Comparison of ENCODE assay signal across 8 mouse cellular contexts in the genomic region with DNA sequence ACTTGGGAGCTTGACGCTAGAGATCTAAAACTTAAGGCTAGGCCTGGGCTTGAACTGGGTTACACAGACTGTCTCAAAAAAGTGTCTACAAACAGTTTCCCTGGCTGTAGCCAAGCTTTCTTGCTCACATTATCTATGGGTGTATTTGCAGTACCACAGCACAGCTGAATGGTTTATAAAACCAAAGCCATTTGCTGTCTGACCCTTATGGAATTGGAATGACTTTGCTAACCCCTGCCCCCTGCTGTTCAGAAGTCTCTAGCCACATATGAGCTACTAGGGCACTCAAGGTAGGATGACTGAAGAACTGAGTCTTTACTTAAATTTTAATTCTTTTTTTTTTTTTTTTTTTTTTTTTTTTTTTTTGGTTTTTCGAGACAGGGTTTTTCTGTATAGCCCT. TPM values are rescaled to one million over a fixed set of nuclear protein-coding genes. Genes with fewer than 3 reads are reported as not detected.
DNase-seq lines count a peak whose midpoint lies in the region; ATAC-seq and TF ChIP-seq lines count a peak whose summit lies in the region.

No protein-coding gene starts in this region.

- H3K27me3 ChIP-seq in kidney, postnatal 0 days (ENCODE audit: insufficient read depth, low read length), result no peaks in the 10 kb centered on the region
- H3K27me3 ChIP-seq in kidney, embryonic 14.5 days (ENCODE audit: control insufficient read depth, insufficient read depth, low read length), result no peaks in the 10 kb centered on the region
- no peaks in the 10 kb centered on the region for H3K27me3 ChIP-seq in embryonic facial prominence, embryonic 11.5 days (ENCODE audit: control insufficient read depth, insufficient read depth, low read length)
- no peaks in the 10 kb centered on the region for H3K27me3 ChIP-seq in limb, embryonic 14.5 days (ENCODE audit: control insufficient read depth, insufficient read depth, low read length)
- no peaks in the 10 kb centered on the region for H3K27me3 ChIP-seq in splenic B cell, adult 2 months (ENCODE audit: control insufficient read depth, insufficient read depth, low read length, poor library complexity, severe bottlenecking)
- no peaks in the 10 kb centered on the region for H3K27me3 ChIP-seq in cerebellum, adult 2 months (ENCODE audit: control insufficient read depth, insufficient read depth, low read length)

- no peak for ATAC-seq in kidney, postnatal 0 days (replicated peaks; ENCODE audit: low FRiP score, low read depth)
- no peak for ATAC-seq in kidney, embryonic 14.5 days (ENCODE audit: low FRiP score, low TSS enrichment)
- ATAC-seq in embryonic facial prominence, embryonic 11.5 days (replicated peaks; ENCODE audit: insufficient number of reproducible peaks, low FRiP score, low TSS enrichment, low read depth), result no peak
- ATAC-seq in limb, embryonic 14.5 days (ENCODE audit: low FRiP score, low read depth), result no peak

- H3K4me3 ChIP-seq in kidney, postnatal 0 days (replicated peaks; ENCODE audit: low read depth, low read length), result no peak overlapping the region
- no peak overlapping the region for H3K4me3 ChIP-seq in kidney, embryonic 14.5 days (ENCODE audit: low read length)
- no peak overlapping the region for H3K4me3 ChIP-seq in embryonic facial prominence, embryonic 11.5 days (ENCODE audit: low read depth, low read length)
- no peak overlapping the region for H3K4me3 ChIP-seq in limb, embryonic 14.5 days (replicated peaks; ENCODE audit: low read length)
- H3K4me3 ChIP-seq in cerebellum, adult 2 months (replicated peaks; ENCODE audit: insufficient read depth, low read depth, low read length), result no peak overlapping the region

- no peak overlapping the region for H3K9ac ChIP-seq in kidney, postnatal 0 days (ENCODE audit: low read depth, low read length)
- no peak overlapping the region for H3K9ac ChIP-seq in kidney, embryonic 14.5 days (ENCODE audit: low read depth, low read length)
- H3K9ac ChIP-seq in embryonic facial prominence, embryonic 11.5 days (replicated peaks; ENCODE audit: low read length), result no peak overlapping the region
- no peak overlapping the region for H3K9ac ChIP-seq in limb, embryonic 14.5 days (ENCODE audit: low read depth, low read length, severe bottlenecking)

- H3K4me1 ChIP-seq in kidney, postnatal 0 days (replicated peaks; ENCODE audit: insufficient read depth, low read length), result peaks cover 22% of the 10 kb centered on the region; the same call in 1 of the 2 replicates
- peaks cover 9% of the 10 kb centered on the region for H3K4me1 ChIP-seq in kidney, embryonic 14.5 days (ENCODE audit: control insufficient read depth, insufficient read depth, low read length)
- H3K4me1 ChIP-seq in embryonic facial prominence, embryonic 11.5 days (ENCODE audit: control insufficient read depth, insufficient read depth, low read length), result peaks cover 5% of the 10 kb centered on the region; the same call in 1 of the 2 replicates
- H3K4me1 ChIP-seq in limb, embryonic 14.5 days (ENCODE audit: control insufficient read depth, insufficient read depth, low read length), result peaks cover 14% of the 10 kb centered on the region
- H3K4me1 ChIP-seq in cerebellum, adult 2 months (ENCODE audit: control insufficient read depth, insufficient read depth, low read length), result no peaks in the 10 kb centered on the region; the same call in 1 of the 2 replicates

- peak; percentile 70 for TF ChIP-seq CTCF in kidney, postnatal 0 days (IDR thresholded peaks at IDR 0.05; ENCODE audit: low read depth)
- no peak for TF ChIP-seq CTCF in cerebellum, adult 2 months (IDR thresholded peaks at IDR 0.05; ENCODE audit: borderline replicate concordance, insufficient read depth, low read depth, low read length)

- H3K9me3 ChIP-seq in kidney, postnatal 0 days (replicated peaks; ENCODE audit: low read length), result no peaks in the 10 kb centered on the region
- no peaks in the 10 kb centered on the region for H3K9me3 ChIP-seq in kidney, embryonic 14.5 days (ENCODE audit: control insufficient read depth, low read length)
- no peaks in the 10 kb centered on the region for H3K9me3 ChIP-seq in embryonic facial prominence, embryonic 11.5 days (replicated peaks; ENCODE audit: control insufficient read depth, low read length)
- H3K9me3 ChIP-seq in limb, embryonic 14.5 days (ENCODE audit: control insufficient read depth, low read length), result no peaks in the 10 kb centered on the region

- TF ChIP-seq POLR2A in limb, embryonic 14.5 days (IDR thresholded peaks at IDR 0.05; ENCODE audit: borderline replicate concordance, extremely low read depth, insufficient read depth, insufficient read length), result no peak
- TF ChIP-seq POLR2A in cerebellum, adult 2 months (IDR thresholded peaks at IDR 0.05; ENCODE audit: borderline replicate concordance, insufficient read depth, low read length), result no peak

- no peak overlapping the region for H3K4me2 ChIP-seq in kidney, postnatal 0 days (ENCODE audit: low read length)
- H3K4me2 ChIP-seq in kidney, embryonic 14.5 days (replicated peaks; ENCODE audit: low read depth, low read length), result no peak overlapping the region
- H3K4me2 ChIP-seq in embryonic facial prominence, embryonic 11.5 days (ENCODE audit: low read depth, low read length), result no peak overlapping the region
- no peak overlapping the region for H3K4me2 ChIP-seq in limb, embryonic 14.5 days (replicated peaks; ENCODE audit: low read depth, low read length, severe bottlenecking)

- no peak overlapping the region for H3K27ac ChIP-seq in kidney, postnatal 0 days
- H3K27ac ChIP-seq in kidney, embryonic 14.5 days (ENCODE audit: low read depth, low read length), result no peak overlapping the region
- H3K27ac ChIP-seq in embryonic facial prominence, embryonic 11.5 days (replicated peaks; ENCODE audit: low read depth, low read length), result no peak overlapping the region
- no peak overlapping the region for H3K27ac ChIP-seq in limb, embryonic 14.5 days (replicated peaks; ENCODE audit: low read depth, low read length)
- H3K27ac ChIP-seq in cerebellum, adult 2 months (ENCODE audit: insufficient read depth, low read length), result no peak overlapping the region

- no peaks in the 10 kb centered on the region for H3K36me3 ChIP-seq in kidney, postnatal 0 days (ENCODE audit: insufficient read depth, low read length)
- H3K36me3 ChIP-seq in kidney, embryonic 14.5 days (ENCODE audit: control insufficient read depth, insufficient read depth, low read length), result no peaks in the 10 kb centered on the region; the same call in 1 of the 2 replicates
- H3K36me3 ChIP-seq in embryonic facial prominence, embryonic 11.5 days (replicated peaks; ENCODE audit: control insufficient read depth, insufficient read depth, low read depth, low read length), result no peaks in the 10 kb centered on the region
- H3K36me3 ChIP-seq in limb, embryonic 14.5 days (ENCODE audit: control insufficient read depth, insufficient read depth, low read length), result peaks cover 3% of the 10 kb centered on the region; the same call in 1 of the 2 replicates
- 0 out of 2 replicates have a peak, but pooled peaks cover 3% of the 10 kb centered on the region for H3K36me3 ChIP-seq in splenic B cell, adult 2 months (ENCODE audit: control insufficient read depth, insufficient read depth, low read length, poor library complexity, severe bottlenecking)

- WGBS in kidney, postnatal 0 days, result 100% methylated on average over 1 of the region's 2 CpGs
- 88% methylated on average over 1 of the region's 2 CpGs for WGBS in kidney, embryonic 14.5 days
- 84% methylated on average over 1 of the region's 2 CpGs for whole genome bisulfite sequencing in embryonic facial prominence, embryonic 11.5 days
- 92% methylated on average over 1 of the region's 2 CpGs for WGBS in limb, embryonic 14.5 days
- 98% methylated on average over 1 of the region's 2 CpGs for WGBS in cerebellum, adult 2 months

- DNase-seq in kidney, postnatal 0 days (ENCODE audit: low spot score), result peak; percentile 82
- peak; percentile 73 for DNase-seq in MN1 (ENCODE audit: low spot score)
- DNase-seq in embryonic facial prominence, embryonic 11.5 days (ENCODE audit: low spot score), result peak; percentile 68
- DNase-seq in limb, embryonic 14.5 days (ENCODE audit: low spot score), result peak; percentile 67
- peak; percentile 68 for DNase-seq in splenic B cell, adult 2 months (ENCODE audit: low read depth, low spot score)
- DNase-seq in right cerebral cortex, postnatal 4 days, result no peak
- DNase-seq in cerebellum, adult 2 months, result no peak

RNA-seq across cellular contexts. Expression of a gene that starts 2.0 kb away (rescaled TPM):
- polyA plus RNA-seq in kidney, postnatal 0 days (2015; fragmentation: Nextera tagmentation; extraction: Ambion mirVana), result 4.1 and 5.0 TPM in 2 replicates
- polyA plus RNA-seq in kidney, embryonic 14.5 days (2014; fragmentation: Nextera tagmentation; extraction: Ambion mirVana), result 9.1 and 10.0 TPM in 2 replicates
- 5.4 and 7.3 TPM in 2 replicates for polyA plus RNA-seq in embryonic facial prominence, embryonic 11.5 days (2014; fragmentation: Nextera tagmentation; extraction: Ambion mirVana)
- polyA plus RNA-seq in limb, embryonic 14.5 days (2012; rRNA removed), result 20.3 and 22.0 TPM in 2 replicates
- 7.3 and 8.8 TPM in 2 replicates for polyA plus RNA-seq in limb, embryonic 14.5 days (2014; fragmentation: Nextera tagmentation; extraction: Ambion mirVana)
- polyA plus RNA-seq in cerebellum, adult 2 months (2012; rRNA removed), result 19.2 and 23.2 TPM in 2 replicates

Comparison
In these comparisons a context has a peak if more than half of its experiments do, and no peak if none do; other contexts are left out.
1. DNase-seq: peak in kidney, postnatal 0 days (single experiment), MN1 (single experiment), embryonic facial prominence, embryonic 11.5 days (single experiment), limb, embryonic 14.5 days (single experiment) and splenic B cell, adult 2 months (single experiment); none in right cerebral cortex, postnatal 4 days (single experiment) and cerebellum, adult 2 months (0 of 2).